Mouse (Mus musculus): ENCODE results near the gene Ifi208. TPM values are rescaled to one million over a fixed set of nuclear protein-coding genes. Genes with fewer than 3 reads are reported as not detected.

The Ifi208 gene
- polyA plus RNA-seq, 1 experiment from 2014 or later = 0.10 TPM

GRCm38 (mm10) chr1:173740537-173740936 is 67.1 kb downstream of the Ifi208 start:
- Histone ChIP-seq H3K9ac (no peak overlapping the region), H3K36me3 (no peaks in the 10 kb centered on the region), H3K4me2 (no peak overlapping the region), H3K4me3 (no peak overlapping the region), H3K27me3 (replicated peaks) (no peaks in the 10 kb centered on the region), H3K27ac (no peak overlapping the region), H3K9me3 (replicated peaks) (no peaks in the 10 kb centered on the region), H3K4me1 (no peaks in the 10 kb centered on the region)
- no peak for ATAC-seq

- no peak within 1 kb of the TSS for H3K4me2 ChIP-seq
- no peak within 1 kb of the TSS for H3K4me3 ChIP-seq
- no peak within 1 kb of the TSS for H3K9ac ChIP-seq
- H3K27ac ChIP-seq = no peak within 1 kb of the TSS
- no peaks in the 10 kb centered on the region for H3K9me3 ChIP-seq (replicated peaks)
- H3K4me1 ChIP-seq = no peaks in the 10 kb centered on the region
- WGBS (ENCODE audit: insufficient replicate concordance) = 45% methylated on average over 4 of the region's 4 CpGs
- H3K36me3 ChIP-seq = no peaks in the 10 kb centered on the region
- ATAC-seq = no peak
- H3K27me3 ChIP-seq (replicated peaks) = no peaks in the 10 kb centered on the region
Measured at GRCm38 (mm10) chr1:173741656-173742055, 68.2 kb downstream of the Ifi208 start, which contains the start of gene Ifi207. Gene Ifi207 (minus strand): TSS chr1:173741747.

DNA sequence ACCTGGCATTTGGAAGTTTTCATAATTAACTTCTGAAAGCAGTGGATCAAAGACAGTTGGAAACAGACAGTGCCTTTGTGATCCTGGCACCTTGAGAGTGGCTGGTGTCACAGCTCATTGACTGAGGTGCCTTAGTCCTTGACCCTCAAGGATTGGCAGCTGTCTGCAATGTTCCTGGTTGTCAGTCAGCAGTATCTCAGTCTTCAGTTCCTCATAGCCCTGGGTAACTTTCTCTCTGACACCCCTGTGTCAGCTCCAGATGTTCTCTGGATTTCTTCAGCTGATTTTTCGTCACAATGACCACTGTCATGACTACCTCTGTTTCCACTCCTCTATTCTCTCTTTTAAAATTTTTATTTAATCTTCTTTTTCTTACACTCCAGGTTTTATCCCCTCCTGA is 68.8 kb downstream of the Ifi208 start:
- no peaks in the 10 kb centered on the region for H3K36me3 ChIP-seq
- no peaks in the 10 kb centered on the region for H3K4me1 ChIP-seq
- no peak overlapping the region for H3K27ac ChIP-seq
- 33% methylated on average over 1 of the region's 1 CpGs for WGBS (ENCODE audit: insufficient replicate concordance)
- H3K27me3 ChIP-seq (replicated peaks) = no peaks in the 10 kb centered on the region
- no peak overlapping the region for H3K4me3 ChIP-seq
- no peaks in the 10 kb centered on the region for H3K9me3 ChIP-seq (replicated peaks)
- H3K9ac ChIP-seq = no peak overlapping the region
- no peak overlapping the region for H3K4me2 ChIP-seq
- no peak for ATAC-seq

Small RNA genes within 50 kb of the gene (microRNA-seq; reads per million reads assigned to microRNA genes)
- gene Gm44339 = not detected

Other genes starting within 250 kb of the Ifi208 start
- gene Ifi206, start 182.6 kb upstream of the Ifi208 start, polyA plus RNA-seq (2016; fragmentation: Nextera tagmentation; extraction: Ambion mirVana) = 0.04 and 0.35 TPM in 2 replicates
- gene Ifi214, start 137.7 kb upstream of the Ifi208 start, polyA plus RNA-seq (2016; fragmentation: Nextera tagmentation; extraction: Ambion mirVana) = not detected in 2 replicates
- not detected in 2 replicates for gene Ifi213, start 74.4 kb upstream of the Ifi208 start, polyA plus RNA-seq (2016; fragmentation: Nextera tagmentation; extraction: Ambion mirVana)
- 0.19 and 0.35 TPM in 2 replicates for gene Ifi209, start 42.8 kb upstream of the Ifi208 start, polyA plus RNA-seq (2016; fragmentation: Nextera tagmentation; extraction: Ambion mirVana)
- 0.60 and 0.68 TPM in 2 replicates for gene Ifi207, start 68.1 kb downstream of the Ifi208 start, polyA plus RNA-seq (2016; fragmentation: Nextera tagmentation; extraction: Ambion mirVana)
- gene Ifi204, start 93.3 kb downstream of the Ifi208 start, polyA plus RNA-seq (2016; fragmentation: Nextera tagmentation; extraction: Ambion mirVana) = 2.0 and 2.4 TPM in 2 replicates
- gene Ifi211, start 239.4 kb downstream of the Ifi208 start, polyA plus RNA-seq (2016; fragmentation: Nextera tagmentation; extraction: Ambion mirVana) = 0.90 and 0.98 TPM in 2 replicates

Measured in liver, embryonic 12.5 days (tissue).